In the genomic region with DNA sequence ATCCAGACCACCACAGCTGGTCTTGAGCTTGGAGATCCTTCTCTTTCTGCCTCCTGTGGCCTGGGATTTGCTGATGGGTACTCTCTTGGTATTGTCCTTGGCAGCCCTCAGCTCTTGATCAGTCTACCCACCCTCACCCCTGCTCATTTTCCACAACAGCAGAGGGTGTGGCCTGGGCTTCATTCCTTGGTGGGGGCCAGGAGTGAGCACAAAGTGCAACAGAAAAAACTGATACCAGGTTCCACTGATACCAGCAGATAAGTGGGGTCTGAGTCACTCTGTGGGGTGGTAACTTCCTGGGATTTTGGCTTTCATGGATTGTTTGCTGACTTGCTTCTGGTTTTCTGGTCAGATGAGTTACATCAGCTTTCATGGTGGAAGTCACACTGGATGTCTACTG, we compare ENCODE assay signal across 20 mouse cellular contexts.
"Had no signal": no experiment of that assay in that cellular context is flagged by ENCODE, and none has a peak within 500 bp of the region (broad histone marks: within the 10 kb centered on the region; RNA-seq: fewer than 3 reads in every experiment).

No protein-coding gene starts in this region.

- H3K27ac ChIP-seq: limb, embryonic 10.5 days; limb, embryonic 13.5 days; liver, embryonic 12.5 days; liver, embryonic 15.5 days; macrophage; midbrain, embryonic 10.5 days; midbrain, embryonic 13.5 days; neural tube, embryonic 13.5 days had no signal

- DNase-seq: kidney, adult 9 months; kidney, postnatal 14 days; kidney, postnatal 4 days; layer of hippocampus, adult 9-11 months; liver; lung, adult 18-20 months; retina, postnatal 1 day; right cerebral cortex, postnatal 25 days; thymus, adult 18-20 months; thymus, postnatal 36 days had no signal

- H3K36me3 ChIP-seq: limb, embryonic 10.5 days; limb, embryonic 13.5 days; liver, embryonic 12.5 days; liver, embryonic 15.5 days; midbrain, embryonic 10.5 days; midbrain, embryonic 13.5 days; neural tube, embryonic 13.5 days had no signal

- H3K4me2 ChIP-seq: limb, embryonic 13.5 days; liver, embryonic 12.5 days; liver, embryonic 15.5 days; midbrain, embryonic 13.5 days; neural tube, embryonic 13.5 days had no signal

- H3K4me3 ChIP-seq: limb, embryonic 10.5 days; limb, embryonic 13.5 days; liver, embryonic 12.5 days; liver, embryonic 15.5 days; midbrain, embryonic 10.5 days; midbrain, embryonic 13.5 days; myocyte; neural tube, embryonic 13.5 days had no signal

- H3K4me1 ChIP-seq: limb, embryonic 10.5 days; liver, embryonic 12.5 days; liver, embryonic 15.5 days; neural tube, embryonic 13.5 days had no signal

- ATAC-seq: liver, embryonic 12.5 days; midbrain, embryonic 13.5 days; midbrain, embryonic 16.5 days had no signal

- H3K9me3 ChIP-seq: limb, embryonic 10.5 days; limb, embryonic 13.5 days; liver, embryonic 12.5 days; liver, embryonic 15.5 days; midbrain, embryonic 10.5 days; midbrain, embryonic 13.5 days; neural tube, embryonic 13.5 days had no signal

- H3K9ac ChIP-seq: limb, embryonic 13.5 days; liver, embryonic 12.5 days; liver, embryonic 15.5 days; midbrain, embryonic 13.5 days; neural tube, embryonic 13.5 days had no signal

- H3K27me3 ChIP-seq: limb, embryonic 13.5 days; liver, embryonic 15.5 days; midbrain, embryonic 13.5 days; neural tube, embryonic 13.5 days had no signal
